Mouse (Mus musculus) G1E (cell line): ENCODE results near the gene Gmpr.

ENCODE experiments used
- CTCF ChIP-seq: IDR thresholded peaks from 2 replicates; pipeline ENCODE4 v1.5.1; 2012; ENCODE audit warnings: low read depth, low read length, inconsistent platforms, mixed read lengths
- TAL1 ChIP-seq: conservative IDR thresholded peaks from 2 replicates; pipeline ENCODE4 v1.6.1; 2012; ENCODE audit warnings: low read depth, low read length, inconsistent platforms, mixed read lengths

- TF ChIP-seq CTCF (no peak), TAL1 (no peak)
Measured at GRCm38 (mm10) chr13:45466031-45466519, 41.2 kb upstream of the Gmpr start.
